Mouse (Mus musculus) limb, embryonic 14.5 days (tissue): Measurements from ENCODE around the gene Zfp691. TPM values are rescaled to one million over a fixed set of nuclear protein-coding genes. Genes with fewer than 3 reads are reported as not detected.

Source experiments
- ATAC-seq: fragments of 200-750 bp; cut with Nextera tagmentation; 2 replicates; pipeline ENCODE4 v1.8.0; 2017; ENCODE audit warnings: low read depth, moderate number of reproducible peaks, moderate TSS enrichment; ENCODE audit not compliant: low FRiP score
- DNase-seq: peaks from one replicate; pipeline ENCODE4 v3.0.0-alpha.2; 2015; ENCODE audit warnings: low spot score
- H3K27ac ChIP-seq: fragments of 300-500 bp; sonication (generic); replicated peaks from 2 replicates; pipeline ENCODE4 v1.5.1; 2014; ENCODE audit warnings: low read depth, mild to moderate bottlenecking, low read length, moderate library complexity, mixed read lengths
- H3K27me3 ChIP-seq: fragments of 300-500 bp; sonication (generic); 2 replicates; pipeline ENCODE4 v1.6.1; 2014; ENCODE audit warnings: low read length, mixed read lengths; ENCODE audit not compliant: control insufficient read depth, insufficient read depth
- H3K36me3 ChIP-seq: fragments of 300-500 bp; sonication (generic); 2 replicates; pipeline ENCODE4 v1.6.1; 2014; ENCODE audit warnings: mild to moderate bottlenecking, low read length, moderate library complexity, mixed read lengths; ENCODE audit not compliant: control insufficient read depth, insufficient read depth
- H3K4me1 ChIP-seq: fragments of 300-500 bp; sonication (generic); 2 replicates; pipeline ENCODE4 v1.6.1; 2014; ENCODE audit warnings: antibody characterized with exemption, low read length, mixed read lengths; ENCODE audit not compliant: control insufficient read depth, insufficient read depth
- H3K4me2 ChIP-seq: fragments of 300-500 bp; sonication (generic); replicated peaks from 2 replicates; pipeline ENCODE4 v1.6.1; 2014; ENCODE audit warnings: low read depth, mild to moderate bottlenecking, low read length, moderate library complexity; ENCODE audit not compliant: severe bottlenecking
- H3K4me3 ChIP-seq: fragments of 300-500 bp; sonication (generic); replicated peaks from 2 replicates; pipeline ENCODE4 v1.5.1; 2014; ENCODE audit warnings: low read length
- H3K9ac ChIP-seq: fragments of 300-500 bp; sonication (generic); 2 replicates; pipeline ENCODE4 v1.6.1; 2014; ENCODE audit warnings: mild to moderate bottlenecking, low read depth, low read length, moderate library complexity; ENCODE audit not compliant: severe bottlenecking
- H3K9me3 ChIP-seq: fragments of 300-500 bp; sonication (generic); 2 replicates; pipeline ENCODE4 v1.6.1; 2016; ENCODE audit warnings: low read length; ENCODE audit not compliant: control insufficient read depth
- POLR2A ChIP-seq: fragments of 200-500 bp; IDR thresholded peaks from 2 replicates; pipeline ENCODE4 v1.8.0; 2012; ENCODE audit warnings: inconsistent platforms, mild to moderate bottlenecking, moderate library complexity, borderline replicate concordance; ENCODE audit not compliant: insufficient read depth, insufficient read length; ENCODE audit errors: extremely low read depth
- WGBS: fragments of 180-500 bp; shearing (Covaris S2); extraction: QIAGEN DNeasy Blood & Tissue Kit; methylation state at CpG from one replicate; pipeline ENCODE4 v1.1.7; 2014; 5-methylcytosine and 5-hydroxymethylcytosine counted together
- polyA plus RNA-seq, 2 experiments: library from polyadenylated mRNA; depleted of rRNA in 1 of 2; stranded (reverse) in 1 of 2; unstranded in 1 of 2; fragments of >200 nt; fragmentation: Nextera tagmentation in 1 of 2; extraction: Ambion mirVana in 1 of 2; gene quantifications; 2 replicates each; pipeline versions ENCODE4 v1.2.1 to v1.2.3; 2012 to 2014

Zfp691 gene
- polyA plus RNA-seq, 2 experiments = 7.2 to 10.6 TPM

DNA sequence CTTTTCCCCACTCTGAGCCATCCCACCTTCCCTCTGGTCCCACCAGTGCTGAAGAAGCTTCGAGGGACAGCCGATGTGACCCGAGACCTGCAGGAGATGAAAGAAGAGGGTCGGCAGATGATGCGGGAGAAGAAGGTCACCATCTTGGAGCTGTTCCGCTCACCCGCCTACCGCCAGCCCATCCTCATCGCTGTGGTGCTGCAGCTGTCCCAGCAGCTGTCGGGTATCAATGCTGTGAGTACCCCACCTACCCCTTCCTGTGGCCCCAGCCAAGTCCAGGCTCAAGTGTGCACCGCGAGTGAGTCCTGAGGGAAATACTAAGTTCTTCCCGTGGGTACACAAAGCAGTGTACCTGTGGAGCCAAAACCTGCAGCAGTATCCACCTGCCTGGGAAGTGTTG, 40.7 kb downstream of the Zfp691 start:
- no peak overlapping the region for H3K4me3 ChIP-seq
- H3K9me3 ChIP-seq = no peaks in the 10 kb centered on the region
- no peak overlapping the region for H3K27ac ChIP-seq
- 87% methylated on average over 13 of the region's 13 CpGs for WGBS
- no peak overlapping the region for H3K4me2 ChIP-seq
- no peaks in the 10 kb centered on the region for H3K4me1 ChIP-seq
- ATAC-seq (no peak), DNase-seq (no peak)
- no peak for TF ChIP-seq POLR2A
- H3K9ac ChIP-seq = no peak overlapping the region
- H3K27me3 ChIP-seq = no peaks in the 10 kb centered on the region
- H3K36me3 ChIP-seq = peaks cover 93% of the 10 kb centered on the region

DNA sequence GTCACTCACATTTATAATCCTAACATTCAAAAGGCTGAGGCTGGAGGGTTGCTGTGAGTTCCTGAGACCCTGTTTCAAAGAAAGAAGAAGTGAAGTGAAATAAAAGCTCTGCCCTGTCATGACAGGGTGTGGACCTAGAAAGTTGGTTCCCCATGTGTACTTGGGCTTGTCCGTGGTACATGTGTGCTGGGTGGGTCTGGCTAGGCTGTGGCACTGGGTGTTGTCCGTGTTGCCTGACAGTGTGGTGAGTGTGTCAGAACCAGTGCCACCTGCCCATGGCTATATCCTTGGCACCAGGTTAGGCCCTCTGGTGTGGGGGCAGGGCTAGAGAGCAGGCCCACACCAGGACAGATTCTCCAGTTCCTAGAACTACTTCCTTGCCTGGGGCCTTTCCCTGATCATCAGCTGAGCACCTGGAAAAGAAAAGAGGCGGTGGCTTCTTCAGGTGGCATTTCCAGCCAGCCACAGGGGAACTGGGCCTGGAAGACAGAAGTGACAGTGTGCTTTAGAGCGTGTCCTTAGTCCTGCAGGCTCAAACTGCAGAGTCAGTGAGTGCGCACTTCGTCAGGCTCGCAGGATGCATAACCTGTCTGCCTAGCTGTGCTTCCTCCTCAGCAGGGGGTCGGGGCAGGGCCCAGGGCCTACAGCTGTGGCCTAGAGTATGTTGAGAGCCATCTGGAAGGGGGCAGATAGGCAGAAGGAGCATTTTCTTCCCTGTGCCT, 42.6 kb downstream of the Zfp691 start:
- Histone ChIP-seq H3K9ac (no peak overlapping the region), H3K27ac (no peak overlapping the region), H3K4me2 (no peak overlapping the region), H3K9me3 (no peaks in the 10 kb centered on the region), H3K27me3 (no peaks in the 10 kb centered on the region), H3K36me3 (peaks cover 93% of the 10 kb centered on the region), H3K4me1 (no peaks in the 10 kb centered on the region), H3K4me3 (no peak overlapping the region)
- no peak for TF ChIP-seq POLR2A
- WGBS = 87% methylated on average over 8 of the region's 8 CpGs
- no peak for DNase-seq
- no peak for ATAC-seq

DNA sequence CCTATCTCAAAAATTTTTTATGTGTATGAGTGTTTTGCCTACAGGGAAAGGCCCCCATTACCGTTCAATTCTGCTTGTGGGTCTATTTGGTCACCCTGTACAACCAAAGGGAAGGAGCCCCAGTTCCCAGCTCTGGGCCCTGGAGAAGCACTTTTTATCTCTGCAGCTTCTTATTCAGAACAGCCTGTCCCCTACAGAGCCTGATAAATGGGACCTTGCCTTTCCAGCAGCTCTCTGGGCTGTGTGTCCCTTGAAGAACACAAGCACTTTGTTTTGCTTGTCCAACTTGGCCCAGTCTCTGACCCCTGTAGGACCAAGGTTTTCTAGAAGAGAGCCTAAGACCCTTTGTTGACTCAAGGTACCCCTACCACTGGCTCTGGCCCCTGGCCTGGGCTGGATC, 44.9 kb downstream of the Zfp691 start:
- no peaks in the 10 kb centered on the region for H3K27me3 ChIP-seq
- H3K27ac ChIP-seq = no peak overlapping the region
- DNase-seq (no peak), ATAC-seq (no peak)
- 90% methylated on average over 1 of the region's 1 CpGs for WGBS
- no peaks in the 10 kb centered on the region for H3K4me1 ChIP-seq
- H3K4me3 ChIP-seq = no peak overlapping the region
- TF ChIP-seq POLR2A = no peak
- peaks cover 90% of the 10 kb centered on the region for H3K36me3 ChIP-seq
- H3K9me3 ChIP-seq = no peaks in the 10 kb centered on the region
- no peak overlapping the region for H3K4me2 ChIP-seq
- H3K9ac ChIP-seq = no peak overlapping the region

DNA sequence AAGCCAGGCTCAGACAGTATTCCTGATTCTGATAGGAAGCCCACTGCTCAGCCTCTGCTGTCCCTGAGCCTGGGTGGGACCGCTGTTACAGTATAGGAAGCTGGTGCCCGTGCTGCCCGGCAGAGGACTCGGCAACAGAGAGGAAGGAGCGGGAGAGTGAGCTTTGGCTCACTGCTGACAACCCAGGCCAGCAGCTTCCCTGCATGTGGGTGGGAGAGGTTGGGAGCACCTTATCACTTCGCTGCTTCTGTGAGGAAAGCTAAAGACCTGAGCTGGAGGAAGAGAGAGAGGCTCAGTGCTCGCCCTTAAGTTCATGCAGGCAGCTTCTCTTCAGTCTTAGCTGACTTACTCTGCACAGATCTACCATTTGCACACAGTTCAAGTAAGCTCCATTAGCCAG, 45.4 kb downstream of the Zfp691 start:
- no peaks in the 10 kb centered on the region for H3K4me1 ChIP-seq
- WGBS = 91% methylated on average over 7 of the region's 7 CpGs
- no peak overlapping the region for H3K4me2 ChIP-seq
- H3K9ac ChIP-seq = no peak overlapping the region
- TF ChIP-seq POLR2A = no peak
- no peak for ATAC-seq
- H3K27ac ChIP-seq = no peak overlapping the region
- H3K9me3 ChIP-seq = no peaks in the 10 kb centered on the region
- DNase-seq = no peak
- H3K4me3 ChIP-seq = no peak overlapping the region
- peaks cover 90% of the 10 kb centered on the region for H3K36me3 ChIP-seq
- no peaks in the 10 kb centered on the region for H3K27me3 ChIP-seq

DNA sequence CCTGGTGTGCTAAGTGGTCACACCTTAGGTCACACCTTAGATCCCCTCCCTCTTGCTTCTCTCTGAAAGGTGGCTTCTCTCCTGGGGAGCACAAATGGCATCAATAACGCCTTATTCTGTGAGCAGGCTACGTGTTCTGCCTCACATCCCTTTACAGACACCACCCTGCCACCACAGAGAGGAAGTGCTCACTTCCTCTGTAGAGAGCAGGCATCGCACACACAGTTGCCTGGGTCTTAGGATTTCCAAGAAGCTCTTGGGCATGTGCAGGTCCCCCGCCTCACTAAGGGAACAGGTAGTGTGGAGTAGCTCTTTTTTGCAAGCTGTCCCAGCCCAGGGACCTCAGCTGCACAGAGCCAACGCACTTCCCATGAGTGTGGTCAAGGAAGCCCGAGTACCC, 46.8 kb downstream of the Zfp691 start:
- H3K4me2 ChIP-seq = no peak overlapping the region
- WGBS = 61% methylated on average over 6 of the region's 6 CpGs
- no peak overlapping the region for H3K9ac ChIP-seq
- H3K27ac ChIP-seq = no peak overlapping the region
- H3K4me1 ChIP-seq = no peaks in the 10 kb centered on the region
- no peaks in the 10 kb centered on the region for H3K27me3 ChIP-seq
- no peak for TF ChIP-seq POLR2A
- no peak for ATAC-seq
- H3K36me3 ChIP-seq = peaks cover 90% of the 10 kb centered on the region
- no peak overlapping the region for H3K4me3 ChIP-seq
- no peak for DNase-seq
- no peaks in the 10 kb centered on the region for H3K9me3 ChIP-seq

DNA sequence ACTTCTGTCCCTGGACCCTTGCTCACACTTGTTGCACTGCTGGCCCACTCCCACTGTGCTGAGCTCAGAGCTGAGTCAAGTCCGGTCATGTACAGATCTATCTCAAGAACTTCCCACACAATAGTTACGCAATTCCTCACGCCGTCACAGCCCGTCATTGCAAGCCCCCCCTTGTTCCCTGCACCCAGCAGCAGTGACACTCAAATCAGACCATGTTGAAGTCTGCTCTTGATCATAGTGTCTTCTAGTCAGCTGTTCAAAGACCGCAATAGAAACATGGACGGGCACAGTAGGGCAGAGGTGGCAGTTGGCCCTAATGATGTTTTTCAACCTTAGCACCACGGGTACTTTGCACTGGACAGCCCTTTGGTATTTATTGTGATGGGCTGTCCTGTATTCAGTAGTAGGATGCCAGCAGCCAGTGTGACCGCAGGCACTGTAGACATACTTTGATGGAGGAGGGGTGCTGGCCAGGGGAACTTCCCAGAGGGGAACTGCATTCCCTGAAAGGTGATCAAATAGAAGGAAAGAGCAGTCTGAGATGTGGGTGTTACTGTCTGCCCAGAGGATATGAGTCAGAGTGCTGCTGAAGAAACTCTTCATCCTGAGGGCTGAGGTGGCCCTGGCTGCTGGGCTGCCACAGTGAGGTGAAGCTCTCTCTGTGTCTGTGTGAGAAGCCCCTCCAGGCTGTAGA, 48.3 kb downstream of the Zfp691 start:
- DNase-seq (no peak), ATAC-seq (no peak)
- Histone ChIP-seq H3K36me3 (peaks cover 92% of the 10 kb centered on the region), H3K27me3 (no peaks in the 10 kb centered on the region), H3K27ac (no peak overlapping the region), H3K4me1 (no peaks in the 10 kb centered on the region), H3K9ac (no peak overlapping the region), H3K9me3 (no peaks in the 10 kb centered on the region), H3K4me2 (no peak overlapping the region), H3K4me3 (no peak overlapping the region)
- WGBS = 76% methylated on average over 9 of the region's 9 CpGs
- no peak for TF ChIP-seq POLR2A
